Mouse (Mus musculus): Measurements from ENCODE around the gene Tmem125. TPM values are rescaled to one million over a fixed set of nuclear protein-coding genes. Genes with fewer than 3 reads are reported as not detected.

Tmem125 gene
- polyA plus RNA-seq, 1 experiment from 2014 or later: not detected

DNA sequence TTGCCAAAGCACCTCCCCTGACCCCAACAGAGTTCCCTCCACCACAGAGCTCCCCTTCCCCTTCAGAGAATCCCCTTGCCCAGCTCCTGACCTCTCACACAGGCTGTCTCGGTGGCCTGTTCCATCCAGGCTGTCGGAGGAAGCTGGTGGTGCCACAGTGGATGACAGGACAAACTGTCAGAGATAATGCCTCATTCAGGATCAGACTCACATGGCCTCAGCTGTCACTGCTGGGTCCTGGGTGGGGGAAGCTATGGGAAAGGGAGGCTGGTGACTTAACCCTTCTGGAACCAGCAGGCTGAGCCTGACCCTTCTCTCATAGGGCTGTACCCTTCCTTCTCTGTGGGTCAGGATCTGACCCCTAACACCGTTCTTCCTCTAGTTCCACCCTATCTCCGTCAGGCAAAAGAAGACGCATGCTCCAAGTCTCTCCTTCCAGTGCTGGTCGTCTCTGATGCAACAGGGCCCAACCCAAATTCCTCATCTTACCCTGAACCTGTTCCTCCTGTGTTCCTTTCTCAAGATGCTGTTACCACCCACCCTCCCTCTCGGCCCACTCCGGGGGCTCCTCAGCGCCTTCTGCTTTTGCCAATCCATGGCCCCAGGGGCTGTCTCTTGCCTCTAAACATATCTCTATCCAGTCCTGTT is 1.2 kb downstream of the Tmem125 start:
- Histone ChIP-seq H3K9ac (no peak overlapping the region), H3K27ac (no peak overlapping the region), H3K9me3 (ENCODE audit: control insufficient read depth, low read length) (no peaks in the 10 kb centered on the region), H3K4me3 (replicated peaks; ENCODE audit: low read length) (no peak overlapping the region), H3K27me3 (ENCODE audit: control insufficient read depth, insufficient read depth, low read length) (0 out of 2 replicates have a peak, but pooled peaks cover 12% of the 10 kb centered on the region), H3K4me2 (replicated peaks) (no peak overlapping the region; the same call in 1 of the 2 replicates), H3K4me1 (replicated peaks; ENCODE audit: control insufficient read depth, insufficient read depth, low read length) (peaks cover 4% of the 10 kb centered on the region; the same call in 1 of the 2 replicates), H3K36me3 (replicated peaks; ENCODE audit: control insufficient read depth, insufficient read depth) (no peaks in the 10 kb centered on the region)
- DNase-seq (ENCODE audit: low spot score) (no peak), ATAC-seq (ENCODE audit: low FRiP score) (no peak)
- WGBS: 59% methylated on average over 9 of the region's 9 CpGs

- no peak for ATAC-seq (ENCODE audit: low FRiP score)
- 0 out of 2 replicates have a peak, but pooled peaks cover 12% of the 10 kb centered on the region for H3K27me3 ChIP-seq (ENCODE audit: control insufficient read depth, insufficient read depth, low read length)
- DNase-seq (ENCODE audit: low spot score): no peak
- no peak overlapping the region for H3K4me2 ChIP-seq (replicated peaks)
- no peak overlapping the region for H3K4me3 ChIP-seq (replicated peaks; ENCODE audit: low read length)
- 11% methylated on average over 10 of the region's 10 CpGs for WGBS
- H3K27ac ChIP-seq: no peak overlapping the region
- H3K4me1 ChIP-seq (replicated peaks; ENCODE audit: control insufficient read depth, insufficient read depth, low read length): peaks cover 4% of the 10 kb centered on the region; the same call in 1 of the 2 replicates
- no peak overlapping the region for H3K9ac ChIP-seq
- no peaks in the 10 kb centered on the region for H3K9me3 ChIP-seq (ENCODE audit: control insufficient read depth, low read length)
- no peaks in the 10 kb centered on the region for H3K36me3 ChIP-seq (replicated peaks; ENCODE audit: control insufficient read depth, insufficient read depth)
Observed at GRCm38 (mm10) chr4:118539904-118540303, 3.9 kb downstream of the Tmem125 start.

GRCm38 (mm10) chr4:118537801-118538200 is 6.0 kb downstream of the Tmem125 start:
- no peak overlapping the region for H3K4me3 ChIP-seq (replicated peaks; ENCODE audit: low read length)
- no peak for ATAC-seq (ENCODE audit: low FRiP score)
- H3K4me2 ChIP-seq (replicated peaks): no peak overlapping the region
- H3K36me3 ChIP-seq (replicated peaks; ENCODE audit: control insufficient read depth, insufficient read depth): no peaks in the 10 kb centered on the region
- H3K27ac ChIP-seq: no peak overlapping the region
- no peaks in the 10 kb centered on the region for H3K9me3 ChIP-seq (ENCODE audit: control insufficient read depth, low read length)
- H3K9ac ChIP-seq: no peak overlapping the region
- no peak for DNase-seq (ENCODE audit: low spot score)
- no peaks in the 10 kb centered on the region for H3K4me1 ChIP-seq (replicated peaks; ENCODE audit: control insufficient read depth, insufficient read depth, low read length)
- H3K27me3 ChIP-seq (ENCODE audit: control insufficient read depth, insufficient read depth, low read length): 0 out of 2 replicates have a peak, but pooled peaks cover 5% of the 10 kb centered on the region
- 62% methylated on average over 6 of the region's 6 CpGs for WGBS

DNA sequence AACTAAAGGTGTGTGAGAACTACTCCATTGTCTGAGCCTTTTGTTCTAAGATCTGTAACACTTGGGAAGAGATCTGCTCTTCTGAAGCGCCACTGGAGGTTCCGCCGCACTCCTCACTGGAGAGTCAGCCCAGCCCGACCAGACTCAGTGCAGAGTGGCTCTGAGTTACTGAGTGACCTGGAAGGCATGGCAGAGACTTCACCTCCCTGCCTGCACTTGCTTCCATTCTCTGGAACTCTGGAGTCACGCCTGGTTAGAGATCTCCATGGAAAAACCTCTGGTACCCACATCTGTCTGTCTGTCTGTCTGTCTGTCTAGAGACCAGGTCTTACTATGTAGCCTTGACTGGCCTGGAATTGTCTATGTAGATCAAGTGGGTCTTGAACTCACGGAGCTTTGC is 8.2 kb downstream of the Tmem125 start:
- H3K9me3 ChIP-seq (ENCODE audit: control insufficient read depth, low read length): no peaks in the 10 kb centered on the region
- WGBS: 83% methylated on average over 6 of the region's 6 CpGs
- no peak for DNase-seq (ENCODE audit: low spot score)
- H3K27ac ChIP-seq: no peak overlapping the region
- no peaks in the 10 kb centered on the region for H3K27me3 ChIP-seq (ENCODE audit: control insufficient read depth, insufficient read depth, low read length)
- ATAC-seq (ENCODE audit: low FRiP score): no peak
- H3K4me3 ChIP-seq (replicated peaks; ENCODE audit: low read length): no peak overlapping the region
- no peaks in the 10 kb centered on the region for H3K4me1 ChIP-seq (replicated peaks; ENCODE audit: control insufficient read depth, insufficient read depth, low read length)
- H3K4me2 ChIP-seq (replicated peaks): no peak overlapping the region
- no peak overlapping the region for H3K9ac ChIP-seq
- no peaks in the 10 kb centered on the region for H3K36me3 ChIP-seq (replicated peaks; ENCODE audit: control insufficient read depth, insufficient read depth)

- no peaks in the 10 kb centered on the region for H3K4me1 ChIP-seq (replicated peaks; ENCODE audit: control insufficient read depth, insufficient read depth, low read length)
- no peak for DNase-seq (ENCODE audit: low spot score)
- no peaks in the 10 kb centered on the region for H3K36me3 ChIP-seq (replicated peaks; ENCODE audit: control insufficient read depth, insufficient read depth)
- no peak overlapping the region for H3K9ac ChIP-seq
- ATAC-seq (ENCODE audit: low FRiP score): no peak
- H3K9me3 ChIP-seq (ENCODE audit: control insufficient read depth, low read length): no peaks in the 10 kb centered on the region
- H3K27me3 ChIP-seq (ENCODE audit: control insufficient read depth, insufficient read depth, low read length): no peaks in the 10 kb centered on the region
- H3K4me2 ChIP-seq (replicated peaks): no peak overlapping the region
- no peak overlapping the region for H3K27ac ChIP-seq
- 88% methylated on average over 7 of the region's 7 CpGs for WGBS
- no peak overlapping the region for H3K4me3 ChIP-seq (replicated peaks; ENCODE audit: low read length)
Observed at GRCm38 (mm10) chr4:118533605-118534004, 10.2 kb downstream of the Tmem125 start.

DNA sequence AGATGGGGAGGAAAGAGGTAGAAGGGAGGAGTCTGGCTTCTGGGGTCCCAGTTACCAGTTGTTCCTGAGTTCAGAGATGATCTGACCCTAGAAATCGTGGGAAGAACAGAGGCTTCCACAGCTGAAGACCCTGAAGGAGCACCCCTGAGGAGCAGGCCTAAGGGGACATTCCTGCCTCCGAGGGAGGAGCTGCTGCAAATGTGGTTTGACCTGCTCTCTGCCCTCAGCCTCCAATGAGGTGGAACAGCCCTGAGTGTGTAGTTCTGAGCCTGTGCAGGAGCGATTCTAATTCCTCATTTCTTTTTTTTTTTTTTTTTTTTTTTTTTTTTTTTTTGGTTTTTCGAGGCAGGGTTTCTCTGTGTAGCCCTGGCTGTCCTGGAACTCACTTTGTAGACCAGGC is 10.7 kb downstream of the Tmem125 start:
- Histone ChIP-seq H3K9ac (no peak overlapping the region), H3K36me3 (replicated peaks; ENCODE audit: control insufficient read depth, insufficient read depth) (no peaks in the 10 kb centered on the region), H3K9me3 (ENCODE audit: control insufficient read depth, low read length) (no peaks in the 10 kb centered on the region), H3K27ac (no peak overlapping the region), H3K4me3 (replicated peaks; ENCODE audit: low read length) (no peak overlapping the region), H3K4me2 (replicated peaks) (no peak overlapping the region), H3K4me1 (replicated peaks; ENCODE audit: control insufficient read depth, insufficient read depth, low read length) (no peaks in the 10 kb centered on the region), H3K27me3 (ENCODE audit: control insufficient read depth, insufficient read depth, low read length) (no peaks in the 10 kb centered on the region)
- ATAC-seq (ENCODE audit: low FRiP score) (no peak), DNase-seq (ENCODE audit: low spot score) (no peak)
- WGBS: 57% methylated on average over 3 of the region's 4 CpGs

DNA sequence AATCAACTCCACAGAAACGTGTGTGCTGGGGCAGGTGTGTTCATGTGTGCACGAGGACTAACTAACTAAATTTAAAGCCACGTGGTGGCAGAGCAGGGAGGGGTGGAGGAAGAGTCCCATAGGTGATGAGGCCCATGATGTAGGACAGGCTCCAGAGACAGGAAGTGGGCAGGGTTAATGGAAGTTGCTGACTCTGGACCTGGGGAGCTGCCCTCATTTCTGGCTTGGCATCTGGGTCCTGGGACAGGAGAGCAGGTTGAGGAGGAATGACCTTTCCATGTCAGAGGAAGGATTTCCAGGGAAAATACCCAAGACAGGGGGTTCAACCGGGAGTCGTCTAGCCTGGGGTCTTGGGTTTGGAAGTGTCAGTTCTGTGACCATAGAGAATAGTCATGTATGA is 11.2 kb downstream of the Tmem125 start:
- DNase-seq (ENCODE audit: low spot score) (no peak), ATAC-seq (ENCODE audit: low FRiP score) (no peak)
- Histone ChIP-seq H3K9me3 (ENCODE audit: control insufficient read depth, low read length) (no peaks in the 10 kb centered on the region), H3K4me3 (replicated peaks; ENCODE audit: low read length) (no peak overlapping the region), H3K4me1 (replicated peaks; ENCODE audit: control insufficient read depth, insufficient read depth, low read length) (no peaks in the 10 kb centered on the region), H3K9ac (no peak overlapping the region), H3K4me2 (replicated peaks) (no peak overlapping the region), H3K27me3 (ENCODE audit: control insufficient read depth, insufficient read depth, low read length) (no peaks in the 10 kb centered on the region), H3K36me3 (replicated peaks; ENCODE audit: control insufficient read depth, insufficient read depth) (no peaks in the 10 kb centered on the region), H3K27ac (no peak overlapping the region)
- WGBS: 77% methylated on average over 5 of the region's 5 CpGs

DNA sequence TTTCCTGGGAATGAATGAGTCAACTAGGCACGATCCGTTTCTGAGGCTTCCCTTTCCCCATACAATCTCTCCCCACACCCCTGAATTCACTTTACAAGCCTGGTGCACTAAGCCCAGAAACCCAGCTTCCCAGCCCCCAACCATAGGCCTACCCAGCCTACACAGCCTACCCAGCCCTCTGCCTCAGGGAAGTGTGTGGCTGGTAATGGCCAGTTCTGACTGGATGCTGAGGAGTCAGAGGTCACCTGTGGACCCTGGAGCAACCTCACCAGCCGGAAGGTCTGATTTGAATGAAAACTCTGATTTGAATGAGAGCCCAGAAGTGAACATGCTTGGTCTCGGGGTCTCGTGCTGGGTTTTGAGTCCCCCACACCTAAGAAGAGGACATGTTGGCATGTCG is 16.1 kb downstream of the Tmem125 start:
- H3K9me3 ChIP-seq (ENCODE audit: control insufficient read depth, low read length): no peaks in the 10 kb centered on the region
- H3K9ac ChIP-seq: no peak overlapping the region
- ATAC-seq (ENCODE audit: low FRiP score) (no peak), DNase-seq (ENCODE audit: low spot score) (no peak)
- H3K4me1 ChIP-seq (replicated peaks; ENCODE audit: control insufficient read depth, insufficient read depth, low read length): no peaks in the 10 kb centered on the region
- no peaks in the 10 kb centered on the region for H3K36me3 ChIP-seq (replicated peaks; ENCODE audit: control insufficient read depth, insufficient read depth)
- no peak overlapping the region for H3K4me2 ChIP-seq (replicated peaks)
- no peaks in the 10 kb centered on the region; the same call in 1 of the 2 replicates for H3K27me3 ChIP-seq (ENCODE audit: control insufficient read depth, insufficient read depth, low read length)
- H3K4me3 ChIP-seq (replicated peaks; ENCODE audit: low read length): no peak overlapping the region
- WGBS: 84% methylated on average over 6 of the region's 6 CpGs
- H3K27ac ChIP-seq: no peak overlapping the region

DNA sequence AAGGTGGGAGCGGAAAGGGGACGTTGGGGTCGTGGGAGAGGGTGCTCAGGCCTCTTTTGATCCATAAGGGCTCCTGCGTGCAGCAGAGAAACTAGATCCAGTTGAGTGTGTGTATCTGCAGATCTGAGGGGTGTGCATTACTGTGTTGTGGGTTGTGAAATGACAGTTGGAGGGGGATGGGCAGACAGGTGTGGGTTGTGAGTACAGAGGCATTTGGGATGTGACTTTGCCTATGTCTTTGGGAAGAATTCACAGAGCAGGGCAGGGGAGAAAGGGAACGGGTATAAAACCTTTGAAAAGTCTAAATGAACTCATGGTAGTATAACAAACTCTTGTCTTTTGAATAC is 16.5 kb downstream of the Tmem125 start:
- H3K9ac ChIP-seq: no peak overlapping the region
- DNase-seq (ENCODE audit: low spot score) (no peak), ATAC-seq (ENCODE audit: low FRiP score) (no peak)
- no peaks in the 10 kb centered on the region for H3K9me3 ChIP-seq (ENCODE audit: control insufficient read depth, low read length)
- no peak overlapping the region for H3K4me2 ChIP-seq (replicated peaks)
- no peak overlapping the region for H3K27ac ChIP-seq
- no peak overlapping the region for H3K4me3 ChIP-seq (replicated peaks; ENCODE audit: low read length)
- H3K36me3 ChIP-seq (replicated peaks; ENCODE audit: control insufficient read depth, insufficient read depth): no peaks in the 10 kb centered on the region
- no peaks in the 10 kb centered on the region; the same call in 1 of the 2 replicates for H3K27me3 ChIP-seq (ENCODE audit: control insufficient read depth, insufficient read depth, low read length)
- 46% methylated on average over 5 of the region's 5 CpGs for WGBS
- no peaks in the 10 kb centered on the region for H3K4me1 ChIP-seq (replicated peaks; ENCODE audit: control insufficient read depth, insufficient read depth, low read length)

All from hindbrain, embryonic 14.5 days (tissue).